Mouse (Mus musculus) heart, adult 9 months (tissue): Measurements from ENCODE around the gene Zfp97.
"Not testable (repeated sequence)": the region's sequence is repeated elsewhere in the genome, so short reads cannot be mapped to it uniquely, and the experiment has no call there.

Source experiments
- DNase-seq, 2 experiments: peaks; one replicate each; pipeline ENCODE4 v3.0.0; 2022; ENCODE audit warnings: low spot score in 2 of 2

Zfp97 gene

DNA sequence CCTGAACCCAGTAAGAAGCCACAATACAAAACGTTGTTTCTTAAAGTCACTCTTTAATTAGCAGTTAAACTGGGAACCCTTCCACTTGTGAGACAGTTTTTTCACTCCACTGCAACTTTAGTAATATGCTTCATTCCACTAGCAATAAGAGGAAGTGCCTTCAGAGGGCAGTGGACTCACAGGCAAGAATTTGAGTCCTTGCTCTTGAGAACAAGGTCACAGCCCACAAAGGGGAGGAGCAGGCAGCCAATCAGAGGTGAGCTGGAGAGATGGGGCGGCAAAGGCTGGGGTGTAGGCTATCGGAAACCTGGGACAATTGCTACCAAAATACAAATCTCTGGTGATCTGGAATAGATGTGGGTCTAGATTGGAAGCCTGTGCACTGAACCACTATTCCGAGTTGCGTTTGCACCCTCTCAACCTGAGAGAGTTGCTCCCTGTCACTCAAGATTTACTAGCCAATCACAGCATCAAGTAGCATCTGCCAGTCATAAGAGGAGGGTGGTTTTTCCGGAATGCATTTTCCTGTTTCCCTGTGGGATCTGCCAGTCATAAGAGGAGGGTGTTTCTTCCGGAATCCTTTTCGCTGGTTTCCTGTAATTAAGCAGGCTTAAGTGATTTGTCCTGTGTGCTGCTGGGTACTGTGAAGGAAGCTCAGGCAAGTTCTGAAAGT is at the start of gene Zfp97:
TSS of gene Zfp97 (plus strand) at position 586 of the 673 bp plus-strand sequence.
- DNase-seq: not testable (repeated sequence)

DNA sequence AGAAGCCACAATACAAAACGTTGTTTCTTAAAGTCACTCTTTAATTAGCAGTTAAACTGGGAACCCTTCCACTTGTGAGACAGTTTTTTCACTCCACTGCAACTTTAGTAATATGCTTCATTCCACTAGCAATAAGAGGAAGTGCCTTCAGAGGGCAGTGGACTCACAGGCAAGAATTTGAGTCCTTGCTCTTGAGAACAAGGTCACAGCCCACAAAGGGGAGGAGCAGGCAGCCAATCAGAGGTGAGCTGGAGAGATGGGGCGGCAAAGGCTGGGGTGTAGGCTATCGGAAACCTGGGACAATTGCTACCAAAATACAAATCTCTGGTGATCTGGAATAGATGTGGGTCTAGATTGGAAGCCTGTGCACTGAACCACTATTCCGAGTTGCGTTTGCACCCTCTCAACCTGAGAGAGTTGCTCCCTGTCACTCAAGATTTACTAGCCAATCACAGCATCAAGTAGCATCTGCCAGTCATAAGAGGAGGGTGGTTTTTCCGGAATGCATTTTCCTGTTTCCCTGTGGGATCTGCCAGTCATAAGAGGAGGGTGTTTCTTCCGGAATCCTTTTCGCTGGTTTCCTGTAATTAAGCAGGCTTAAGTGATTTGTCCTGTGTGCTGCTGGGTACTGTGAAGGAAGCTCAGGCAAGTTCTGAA is 57.7 kb downstream of the Zfp97 start:
- DNase-seq: not testable (repeated sequence)

DNA sequence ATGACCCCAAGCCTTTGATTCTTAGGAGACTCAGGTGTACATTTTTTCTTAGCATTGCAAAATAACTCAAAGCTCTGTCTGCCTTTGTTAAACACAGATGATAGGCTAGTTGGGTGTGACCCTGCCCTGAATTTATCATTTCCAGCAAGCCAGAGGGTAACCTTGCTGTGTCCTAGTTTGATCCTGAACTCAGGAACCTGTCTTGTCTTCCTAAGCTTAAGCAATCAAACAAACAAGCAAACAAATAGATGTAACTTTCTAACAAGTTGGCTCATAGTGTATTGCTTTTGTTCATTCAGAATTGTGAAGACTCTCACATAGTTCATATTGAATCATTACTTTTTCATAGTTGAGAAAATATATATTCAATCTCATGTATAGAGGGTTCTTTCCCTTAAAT is 73.5 kb downstream of the Zfp97 start:
- not testable (repeated sequence) for DNase-seq

DNA sequence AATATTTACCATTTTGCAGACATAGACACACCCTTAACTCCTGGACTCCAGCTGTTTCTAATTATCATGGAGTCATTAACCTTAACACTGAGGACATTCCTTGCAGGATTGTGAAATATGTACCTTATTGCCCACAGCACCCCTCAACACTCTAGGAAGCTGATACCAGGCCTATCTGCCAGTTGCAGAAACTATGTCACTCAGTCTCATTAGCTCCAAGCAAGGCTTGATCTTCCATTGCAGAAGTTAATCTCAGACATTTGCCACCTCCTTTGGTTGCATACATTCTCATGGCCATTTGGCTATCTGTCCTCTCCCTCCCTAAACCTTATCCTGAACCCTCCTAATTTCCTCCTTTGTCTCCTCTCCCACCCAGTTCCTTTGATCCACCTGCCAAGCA is 74.0 kb downstream of the Zfp97 start:
- no peak for DNase-seq

DNA sequence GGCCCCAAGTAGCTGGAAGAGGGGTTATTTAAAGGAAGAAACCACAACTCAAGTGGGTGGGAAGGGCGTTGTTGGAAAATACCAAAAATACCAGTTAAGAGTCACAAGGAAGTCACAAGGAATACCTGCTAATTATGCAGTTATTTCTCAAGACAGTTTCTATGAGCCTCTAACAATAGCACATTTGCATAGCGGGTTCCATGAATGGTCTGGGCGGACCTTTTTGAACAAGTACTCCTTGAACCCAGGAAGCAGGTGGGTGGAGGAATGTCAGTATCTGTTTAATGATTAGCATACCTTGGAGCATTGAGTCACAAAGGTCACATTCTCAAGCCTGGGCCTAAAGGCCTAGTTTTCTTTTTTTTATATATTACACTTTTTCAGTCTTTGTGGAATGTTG is 74.9 kb downstream of the Zfp97 start:
- not testable (repeated sequence) for DNase-seq
